Mouse (Mus musculus) limb, embryonic 11.5 days (tissue): ENCODE measurements around the gene Lrrc10b. TPM values are rescaled to one million over a fixed set of nuclear protein-coding genes. Genes with fewer than 3 reads are reported as not detected.

Source experiments
- ATAC-seq: fragments of 200-750 bp; cut with Nextera tagmentation; 2 replicates; pipeline ENCODE4 v1.8.0; 2017; ENCODE audit warnings: low read depth; ENCODE audit not compliant: insufficient number of reproducible peaks, low FRiP score, low TSS enrichment
- DNase-seq: peaks from one replicate; pipeline ENCODE4 v3.0.0-alpha.2; 2015; ENCODE audit warnings: low spot score
- H3K27ac ChIP-seq: fragments of 300-500 bp; sonication (generic); replicated peaks from 2 replicates; pipeline ENCODE4 v1.5.1; 2014; ENCODE audit warnings: low read depth, mild to moderate bottlenecking, low read length
- H3K27me3 ChIP-seq: fragments of 300-500 bp; sonication (generic); 2 replicates; pipeline ENCODE4 v1.6.1; 2014; ENCODE audit warnings: mild to moderate bottlenecking, low read length, mixed read lengths; ENCODE audit not compliant: control insufficient read depth, insufficient read depth
- H3K36me3 ChIP-seq: fragments of 300-500 bp; sonication (generic); 2 replicates; pipeline ENCODE4 v1.6.1; 2014; ENCODE audit warnings: mild to moderate bottlenecking, low read length, moderate library complexity, mixed read lengths; ENCODE audit not compliant: control insufficient read depth, insufficient read depth
- H3K4me1 ChIP-seq: fragments of 300-500 bp; sonication (generic); 2 replicates; pipeline ENCODE4 v1.6.1; 2014; ENCODE audit warnings: low read length, mixed read lengths; ENCODE audit not compliant: control insufficient read depth, insufficient read depth
- H3K4me2 ChIP-seq: fragments of 300-500 bp; sonication (generic); 2 replicates; pipeline ENCODE4 v1.6.1; 2014; ENCODE audit warnings: low read depth, mild to moderate bottlenecking, moderate library complexity; ENCODE audit not compliant: severe bottlenecking
- H3K4me3 ChIP-seq: fragments of 300-500 bp; sonication (generic); 2 replicates; pipeline ENCODE4 v1.5.1; 2014; ENCODE audit warnings: low read depth, low read length
- H3K9ac ChIP-seq: fragments of 300-500 bp; sonication (generic); 2 replicates; pipeline ENCODE4 v1.6.1; 2014; ENCODE audit warnings: mild to moderate bottlenecking, low read length
- H3K9me3 ChIP-seq: fragments of 300-500 bp; sonication (generic); 2 replicates; pipeline ENCODE4 v1.6.1; 2016; ENCODE audit warnings: low read length; ENCODE audit not compliant: control insufficient read depth
- WGBS: fragments of 180-500 bp; shearing (Covaris S2); extraction: QIAGEN DNeasy Blood & Tissue Kit; methylation state at CpG from one replicate; pipeline ENCODE4 v1.1.7; 2014; 5-methylcytosine and 5-hydroxymethylcytosine counted together
- polyA plus RNA-seq: library from polyadenylated mRNA; unstranded; fragments of >200 nt; fragmentation: Nextera tagmentation; extraction: Ambion mirVana; gene quantifications from 2 replicates; pipeline ENCODE4 v1.2.1, GENCODE M21; 2014

The Lrrc10b gene
- polyA plus RNA-seq, 1 experiment from 2014 or later, result not detected

DNA sequence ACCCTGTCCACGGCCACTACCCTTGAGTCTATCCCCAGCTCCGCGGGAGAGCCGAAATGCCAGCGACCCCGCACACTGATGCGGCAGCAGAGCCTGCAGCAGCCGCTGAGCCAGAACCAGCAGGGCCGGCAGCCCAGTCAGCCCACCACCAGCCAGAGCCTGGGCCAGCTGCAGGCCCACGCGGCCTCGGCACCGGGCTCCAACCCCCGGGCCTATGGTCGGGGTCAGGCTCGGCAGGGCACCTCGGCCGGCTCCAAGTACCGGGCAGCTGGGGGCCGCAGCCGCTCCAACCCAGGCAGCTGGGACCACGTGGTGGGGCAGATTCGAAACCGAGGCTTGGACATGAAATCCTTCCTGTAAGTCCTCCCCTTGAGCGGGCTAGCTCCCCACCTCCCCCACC is 31.0 kb downstream of the Lrrc10b start:
- Histone ChIP-seq H3K9me3 (no peaks in the 10 kb centered on the region), H3K4me1 (peaks cover 28% of the 10 kb centered on the region), H3K4me2 (peak overlapping the region; percentile 25; the same call in 1 of the 2 replicates), H3K27me3 (peaks cover 5% of the 10 kb centered on the region; the same call in 1 of the 2 replicates), H3K36me3 (no peaks in the 10 kb centered on the region), H3K27ac (no peak overlapping the region), H3K9ac (no peak overlapping the region), H3K4me3 (no peak overlapping the region)
- 15% methylated on average over 25 of the region's 25 CpGs for WGBS
- no peak for ATAC-seq
- DNase-seq, result no peak

DNA sequence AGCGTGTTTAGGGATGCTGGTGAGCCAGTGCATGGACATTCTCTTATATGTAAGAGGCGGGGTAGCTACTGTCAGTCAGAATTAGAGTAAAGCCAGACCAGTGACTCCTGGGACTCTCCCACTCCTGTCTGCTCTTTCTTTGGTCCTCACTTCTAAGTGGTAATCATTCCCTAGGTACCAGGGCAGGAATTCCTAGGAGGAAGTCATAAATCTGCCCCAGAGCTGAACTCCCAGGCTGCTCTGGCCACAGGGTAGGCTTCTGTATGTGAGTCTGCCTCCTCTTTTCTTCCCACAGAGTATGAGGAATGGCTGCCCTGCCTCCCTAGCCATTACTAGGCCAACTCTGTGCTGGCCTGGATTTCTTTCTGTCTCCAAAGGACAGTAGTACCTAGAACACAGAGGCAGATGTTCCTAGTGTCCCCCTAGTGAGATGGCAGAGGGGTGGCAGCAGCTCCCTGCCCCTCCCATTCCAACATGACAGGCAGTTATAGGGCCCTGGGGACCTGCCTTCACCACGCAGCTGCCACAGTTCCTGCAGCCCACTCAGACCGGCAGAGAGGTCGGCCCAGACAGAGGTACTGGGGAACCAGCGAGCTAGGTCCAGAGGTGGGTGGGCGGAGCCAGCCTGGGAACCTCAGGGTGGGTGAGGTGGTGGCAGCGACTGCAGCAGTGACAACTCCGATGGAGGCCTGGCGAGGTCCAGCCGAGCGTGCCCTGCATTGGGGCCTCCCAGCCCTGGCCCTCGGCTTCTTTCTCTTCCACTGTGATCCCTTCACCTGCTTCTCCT is 31.6 kb downstream of the Lrrc10b start:
- peaks cover 5% of the 10 kb centered on the region; the same call in 1 of the 2 replicates for H3K27me3 ChIP-seq
- no peak overlapping the region; the same call in 1 of the 2 replicates for H3K4me3 ChIP-seq
- no peak overlapping the region for H3K9ac ChIP-seq
- H3K4me2 ChIP-seq, result peak overlapping the region; percentile 25; the same call in 1 of the 2 replicates
- H3K36me3 ChIP-seq, result no peaks in the 10 kb centered on the region
- H3K4me1 ChIP-seq, result peaks cover 28% of the 10 kb centered on the region
- no peak for ATAC-seq
- H3K9me3 ChIP-seq, result no peaks in the 10 kb centered on the region
- H3K27ac ChIP-seq, result no peak overlapping the region
- 23% methylated on average over 13 of the region's 13 CpGs for WGBS
- no peak for DNase-seq

DNA sequence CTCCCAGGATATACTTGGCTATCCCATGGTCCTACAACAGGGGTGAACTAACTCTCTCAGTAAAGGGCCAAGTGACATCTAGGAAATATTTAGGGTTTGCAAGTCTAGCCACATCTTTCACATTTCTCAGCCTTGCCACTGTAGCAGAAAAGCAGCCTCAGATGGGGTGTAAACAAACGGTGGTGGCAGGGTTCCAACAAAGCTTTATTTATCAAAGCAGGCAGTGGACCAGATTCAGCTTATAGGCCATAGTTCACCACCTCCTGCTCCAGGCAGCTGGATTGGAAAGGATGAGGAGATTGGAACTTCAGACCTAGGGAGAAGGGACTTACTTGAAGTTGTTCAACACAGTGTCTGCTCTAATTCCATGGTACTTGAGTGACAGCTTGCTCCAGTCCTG is 32.5 kb downstream of the Lrrc10b start:
- H3K36me3 ChIP-seq, result no peaks in the 10 kb centered on the region
- H3K9ac ChIP-seq, result no peak overlapping the region
- H3K4me2 ChIP-seq, result no peak overlapping the region
- H3K27me3 ChIP-seq, result peaks cover 5% of the 10 kb centered on the region; the same call in 1 of the 2 replicates
- H3K27ac ChIP-seq, result no peak overlapping the region
- no peak overlapping the region for H3K4me3 ChIP-seq
- H3K4me1 ChIP-seq, result peaks cover 28% of the 10 kb centered on the region
- 48% methylated on average over 1 of the region's 1 CpGs for WGBS
- DNase-seq (no peak), ATAC-seq (no peak)
- no peaks in the 10 kb centered on the region for H3K9me3 ChIP-seq

DNA sequence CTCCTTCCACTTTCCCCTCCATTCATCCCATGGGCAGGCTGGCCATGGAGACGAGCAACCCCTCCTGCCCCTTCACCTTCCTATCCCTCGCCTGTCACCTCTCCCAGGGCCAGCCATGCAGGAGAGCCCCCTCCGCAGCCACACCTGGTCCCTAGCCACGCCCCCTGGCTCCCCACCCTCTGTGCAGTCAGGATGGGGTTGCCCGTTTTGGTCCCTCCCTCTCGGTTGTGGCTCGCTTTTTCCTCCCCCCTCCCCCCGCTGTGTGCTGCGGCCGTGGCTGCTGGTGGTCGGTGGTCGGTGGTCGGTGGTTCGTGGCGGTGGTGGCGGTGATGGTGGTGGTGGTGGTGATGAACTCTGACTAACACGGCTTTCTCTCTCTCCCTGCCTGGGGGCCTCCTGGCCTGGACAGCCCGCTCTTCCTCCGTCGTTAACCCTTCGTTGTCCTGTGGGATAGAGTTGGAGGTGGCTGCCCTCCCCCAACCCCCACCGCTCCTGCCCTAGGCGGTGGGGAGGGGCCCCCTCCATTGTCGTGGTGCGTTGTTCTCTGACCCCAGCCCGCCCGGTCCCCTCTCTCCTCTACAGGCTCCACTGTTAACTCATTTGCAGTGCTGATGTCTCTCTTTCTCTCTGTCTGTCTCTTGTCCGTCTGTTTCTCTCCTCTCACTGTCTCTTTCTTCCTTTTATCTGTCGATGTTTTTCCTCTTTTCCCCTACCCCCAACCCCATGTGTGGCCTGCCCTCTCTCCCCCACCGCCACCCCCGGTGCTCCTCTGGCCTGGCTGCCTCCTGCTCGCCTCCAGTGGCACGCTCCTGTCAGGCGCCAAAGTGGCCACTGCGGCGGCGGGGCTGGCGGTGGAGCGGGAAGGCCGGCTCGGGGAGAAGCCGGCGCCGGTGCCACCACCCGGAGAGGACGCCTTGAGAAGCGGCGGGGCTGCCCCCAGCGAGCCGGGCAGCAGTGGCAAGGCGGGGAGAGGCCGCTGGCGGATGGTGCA is 35.0 kb downstream of the Lrrc10b start:
- 1% methylated on average over 49 of the region's 53 CpGs for WGBS
- H3K27ac ChIP-seq, result no peak overlapping the region
- ATAC-seq, result peak; percentile 15; the same call in 1 of the 2 replicates
- peaks cover 21% of the 10 kb centered on the region for H3K4me1 ChIP-seq
- peak overlapping the region; percentile 41 for H3K9ac ChIP-seq
- peak overlapping the region; percentile 53 for H3K4me2 ChIP-seq
- peaks cover 5% of the 10 kb centered on the region; the same call in 1 of the 2 replicates for H3K27me3 ChIP-seq
- peak overlapping the region; percentile 7 for H3K4me3 ChIP-seq
- peak; percentile 49 for DNase-seq
- no peaks in the 10 kb centered on the region for H3K9me3 ChIP-seq
- no peaks in the 10 kb centered on the region for H3K36me3 ChIP-seq

DNA sequence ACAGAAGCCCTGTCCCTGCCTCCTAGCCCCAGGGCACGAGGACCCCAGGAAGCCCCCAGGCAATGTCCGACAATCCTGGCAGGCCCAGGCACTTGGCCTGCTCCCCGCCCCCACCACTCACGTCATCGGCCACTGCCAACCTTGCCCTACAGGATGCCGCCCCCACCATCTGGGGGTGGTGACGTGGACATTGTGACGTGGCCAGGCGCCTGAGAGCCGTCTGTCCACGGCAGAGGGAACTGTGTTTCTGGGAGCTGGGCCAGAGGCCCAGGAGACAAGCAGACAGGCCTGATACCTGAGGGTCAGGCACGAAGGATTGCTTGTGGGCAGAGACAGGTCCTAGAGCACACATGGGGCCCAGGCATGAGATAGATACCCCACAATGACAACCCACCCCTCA is 39.8 kb downstream of the Lrrc10b start:
- no peaks in the 10 kb centered on the region; the same call in 1 of the 2 replicates for H3K4me1 ChIP-seq
- H3K27me3 ChIP-seq, result 0 out of 2 replicates have a peak, but pooled peaks cover 2% of the 10 kb centered on the region

DNA sequence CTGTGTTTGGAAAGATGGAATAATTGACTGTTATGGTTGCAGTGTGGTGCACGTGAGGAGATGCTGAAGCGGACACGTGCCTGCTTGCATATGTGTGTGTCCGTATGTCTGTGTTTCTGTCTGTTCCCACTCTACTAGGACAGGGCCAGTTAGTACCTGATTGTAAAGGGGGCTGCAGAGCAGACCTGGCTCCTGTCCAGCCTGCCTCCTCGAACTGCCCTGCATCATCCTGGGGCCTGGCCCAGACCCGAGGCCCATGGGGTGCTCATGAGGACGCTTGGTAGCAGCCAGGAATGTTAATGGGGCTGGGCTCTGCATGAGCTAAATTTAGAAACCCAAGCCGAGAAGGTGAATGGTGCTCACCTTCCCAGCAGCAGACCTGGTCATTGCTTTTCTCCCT is 40.4 kb downstream of the Lrrc10b start:
- Histone ChIP-seq H3K4me3 (no peak overlapping the region), H3K9me3 (no peaks in the 10 kb centered on the region), H3K4me1 (no peaks in the 10 kb centered on the region; the same call in 1 of the 2 replicates), H3K9ac (no peak overlapping the region), H3K4me2 (no peak overlapping the region), H3K27ac (no peak overlapping the region), H3K36me3 (no peaks in the 10 kb centered on the region), H3K27me3 (0 out of 2 replicates have a peak, but pooled peaks cover 2% of the 10 kb centered on the region)
- no peak for DNase-seq
- no peak for ATAC-seq
- 58% methylated on average over 8 of the region's 8 CpGs for WGBS

More for the DNA sequence above, 39.8 kb downstream of the Lrrc10b start:
- Histone ChIP-seq H3K9me3 (no peaks in the 10 kb centered on the region), H3K4me3 (no peak overlapping the region), H3K27ac (no peak overlapping the region), H3K36me3 (no peaks in the 10 kb centered on the region), H3K9ac (no peak overlapping the region), H3K4me2 (no peak overlapping the region)
- ATAC-seq, result no peak
- DNase-seq, result no peak
- 79% methylated on average over 12 of the region's 12 CpGs for WGBS

DNA sequence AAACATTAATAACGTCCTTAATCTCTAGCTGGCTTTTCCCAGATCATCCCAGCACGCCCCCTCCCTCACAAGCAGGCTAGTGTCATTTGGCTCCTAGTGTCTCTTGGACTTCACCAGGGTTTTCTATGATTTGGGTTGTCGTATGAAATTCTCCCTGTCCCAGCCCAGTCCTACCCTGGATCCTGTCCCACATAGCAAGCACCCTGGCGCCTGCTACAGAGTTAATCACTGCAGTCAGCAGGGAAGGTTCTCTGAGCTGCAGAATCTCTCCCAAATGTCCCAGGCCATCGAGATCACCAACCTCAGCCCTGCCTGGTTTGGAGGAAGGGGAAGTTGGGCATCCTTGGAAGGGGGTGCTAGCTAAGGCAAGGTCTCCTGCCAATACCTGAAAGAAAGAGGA is 41.8 kb downstream of the Lrrc10b start:
- no peak for ATAC-seq
- 74% methylated on average over 5 of the region's 5 CpGs for WGBS
- H3K4me3 ChIP-seq, result no peak overlapping the region
- H3K4me1 ChIP-seq, result no peaks in the 10 kb centered on the region; the same call in 1 of the 2 replicates
- no peaks in the 10 kb centered on the region for H3K36me3 ChIP-seq
- DNase-seq, result no peak
- no peak overlapping the region for H3K4me2 ChIP-seq
- no peak overlapping the region for H3K9ac ChIP-seq
- H3K27me3 ChIP-seq, result no peaks in the 10 kb centered on the region
- no peak overlapping the region for H3K27ac ChIP-seq
- H3K9me3 ChIP-seq, result no peaks in the 10 kb centered on the region

DNA sequence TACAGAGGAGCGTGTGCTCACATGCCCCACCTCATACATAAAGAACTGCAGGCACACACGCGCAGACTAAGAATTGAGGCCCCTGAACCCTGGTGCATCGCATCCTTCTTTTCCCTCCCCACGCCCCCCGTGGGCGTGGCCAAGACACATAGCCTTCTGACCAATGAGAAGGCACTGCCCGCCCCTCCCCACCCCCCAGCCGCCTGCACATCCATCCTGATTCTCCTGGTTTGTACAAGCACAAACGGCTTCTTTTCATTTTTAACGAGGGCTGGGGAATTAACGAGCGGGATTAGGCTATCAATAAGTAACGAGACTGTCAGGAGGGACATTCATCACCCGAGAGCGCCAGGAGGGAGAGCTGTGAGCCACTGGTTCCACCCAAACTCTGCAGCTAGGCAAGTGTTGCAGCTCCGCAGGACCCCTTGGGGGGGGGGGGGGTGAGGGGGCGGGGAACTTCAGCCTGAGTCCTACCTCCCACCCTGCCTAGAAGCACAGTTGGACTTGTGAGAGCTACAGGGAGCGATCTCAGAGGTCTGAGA is 43.5 kb downstream of the Lrrc10b start:
- WGBS, result under 1% methylated on average over 19 of the region's 19 CpGs
- Histone ChIP-seq H3K27ac (no peak overlapping the region), H3K9ac (0 out of 2 replicates have a peak overlapping the region, but pooled peaks have one; percentile 8), H3K9me3 (no peaks in the 10 kb centered on the region), H3K4me2 (peak overlapping the region; percentile 53), H3K27me3 (no peaks in the 10 kb centered on the region), H3K36me3 (no peaks in the 10 kb centered on the region), H3K4me3 (peak overlapping the region; percentile 24), H3K4me1 (no peaks in the 10 kb centered on the region; the same call in 1 of the 2 replicates)
- ATAC-seq (peak; percentile 84), DNase-seq (peak; percentile 85)
